Mouse (Mus musculus) lung, postnatal 36 days (tissue): ENCODE data around the gene Lactbl1.

Experiments used
- DNase-seq: peaks from one replicate; pipeline ENCODE4 v3.0.0; 2022; ENCODE audit warnings: mixed read lengths

Gene Lactbl1

DNA sequence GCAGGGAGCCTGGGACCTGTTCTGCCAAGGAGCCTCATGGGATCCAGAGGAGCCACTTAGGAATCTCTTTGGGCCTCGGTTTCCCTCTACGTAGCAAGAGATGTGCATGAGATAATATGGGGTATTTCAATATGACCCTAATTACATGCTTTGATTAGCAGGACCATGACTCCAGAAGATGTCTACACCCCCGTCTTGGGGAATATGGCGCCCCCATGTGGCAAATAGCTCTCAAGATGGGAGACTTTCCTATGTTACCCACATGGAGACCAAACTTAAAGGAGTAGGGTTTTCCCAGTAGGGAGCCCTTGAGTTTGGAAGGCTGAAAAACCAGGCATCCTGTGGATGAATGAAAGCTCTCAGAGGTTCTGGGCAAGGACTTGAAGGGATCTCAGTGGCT, 65.7 kb downstream of the Lactbl1 start:
- DNase-seq: no peak
